Mouse (Mus musculus) adrenal gland, adult 2 months (tissue): Measurements from ENCODE around the gene Fmnl2. TPM values are rescaled to one million over a fixed set of nuclear protein-coding genes. Genes with fewer than 3 reads are reported as not detected.

Source experiments
- DNase-seq: peaks from one replicate; pipeline ENCODE4 v3.0.0; 2021
- long read RNA-seq: library from polyadenylated mRNA; stranded (forward); transcript quantifications from one replicate; pipeline ENCODE4 v2.0.0, GENCODE M21; 2021
- polyA plus RNA-seq: library from polyadenylated mRNA; depleted of rRNA; stranded (reverse); fragments of >200 nt; gene quantifications from 2 replicates; pipeline ENCODE4 v1.2.3, GENCODE M21; 2012; rRNA removed
- total RNA-seq, 2 experiments: library from RNA; stranded (reverse); gene quantifications; 2 replicates each; pipeline ENCODE4 v1.2.3; 2021

Gene Fmnl2
- total RNA-seq (10 to 100 TPM; 17.1 to 26.9 TPM), polyA plus RNA-seq (2.3 and 2.9 TPM in 2 replicates)
- long read RNA-seq = 0 reads

DNA sequence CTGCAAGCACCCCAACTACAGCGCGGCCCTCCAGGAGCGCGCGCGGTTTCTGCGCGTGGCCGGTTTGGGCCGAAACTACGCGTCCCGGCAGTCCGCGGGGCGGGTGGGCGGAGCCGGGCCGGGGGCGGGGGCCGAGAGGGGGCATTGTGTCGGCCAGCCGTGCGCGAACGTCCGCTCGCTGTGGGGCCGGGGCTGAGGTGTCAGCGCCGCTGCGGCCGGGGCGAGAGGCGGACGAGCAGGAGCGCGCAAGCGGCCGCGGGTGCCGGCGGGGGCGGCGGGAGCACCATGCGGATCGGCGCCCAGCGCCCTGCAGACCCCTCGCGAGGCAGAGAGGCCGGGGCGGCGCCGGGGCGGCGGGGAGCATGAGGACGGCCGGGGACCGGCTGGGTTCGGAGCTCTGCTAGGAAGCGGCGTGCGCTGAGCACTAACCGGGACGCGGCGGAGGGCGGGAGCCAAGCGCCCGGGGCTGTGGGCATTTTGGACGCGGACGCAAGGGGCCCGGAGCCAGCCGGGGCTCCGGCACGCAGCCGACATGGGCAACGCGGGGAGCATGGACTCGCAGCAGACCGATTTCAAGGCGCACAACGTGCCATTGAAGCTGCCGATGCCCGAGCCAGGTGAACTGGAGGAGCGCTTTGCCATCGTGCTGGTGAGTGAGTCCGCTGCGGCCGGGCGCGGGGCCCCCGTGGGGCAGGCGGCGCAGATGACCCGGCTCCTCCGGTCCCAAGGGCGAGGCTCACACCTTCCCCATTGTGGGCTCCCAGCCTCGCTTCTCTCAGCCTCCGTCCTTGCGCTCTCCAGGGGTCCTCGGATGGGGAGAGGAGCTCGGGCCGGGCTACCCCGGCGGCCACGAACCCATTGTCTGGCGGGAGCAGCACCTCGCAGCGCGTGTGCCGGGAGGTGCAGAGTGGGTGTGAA lies at the start of gene Fmnl2:
Fmnl2 (plus strand) TSS at position 250 of the 918 bp plus-strand sequence.
- DNase-seq = peak; percentile 94

DNA sequence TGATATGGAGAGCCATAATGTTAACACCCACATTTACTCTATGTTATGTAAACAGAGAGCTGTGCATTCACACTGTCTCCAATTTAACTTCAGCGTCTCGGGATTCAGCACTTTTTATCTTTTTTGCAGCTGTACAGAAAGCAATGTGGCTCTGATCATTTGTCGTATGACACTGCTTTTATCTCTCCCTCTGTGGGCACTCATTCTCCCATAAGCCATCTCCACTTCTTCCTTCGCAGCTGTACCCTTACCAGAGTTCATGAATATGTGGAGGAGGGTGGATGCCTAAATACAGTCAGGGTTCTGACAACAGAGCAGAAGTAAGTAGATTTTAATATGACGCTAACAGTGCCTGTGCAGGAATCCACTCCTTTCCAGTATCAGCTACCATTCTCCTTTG lies 47.7 kb upstream of the Fmnl2 start:
- DNase-seq = no peak

DNA sequence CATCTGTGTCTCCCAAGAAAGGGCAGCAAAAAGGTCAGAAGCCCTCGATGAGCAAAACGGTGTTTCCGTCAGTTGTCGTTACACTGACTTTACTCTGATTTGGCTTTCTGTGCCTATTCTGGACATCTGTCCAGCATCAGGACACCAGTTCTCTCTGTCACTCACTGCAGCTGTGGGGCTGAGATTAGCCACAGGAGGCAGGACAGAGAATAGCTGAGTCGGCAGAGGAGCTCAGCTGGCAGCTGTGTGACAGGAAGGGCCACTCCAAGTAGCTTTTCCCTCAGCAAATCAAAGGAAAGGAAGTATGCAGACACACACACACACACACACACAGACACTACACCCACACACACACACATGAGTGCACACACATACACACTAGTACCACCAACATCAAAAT lies 46.0 kb upstream of the Fmnl2 start:
- peak; percentile 6 for DNase-seq

DNA sequence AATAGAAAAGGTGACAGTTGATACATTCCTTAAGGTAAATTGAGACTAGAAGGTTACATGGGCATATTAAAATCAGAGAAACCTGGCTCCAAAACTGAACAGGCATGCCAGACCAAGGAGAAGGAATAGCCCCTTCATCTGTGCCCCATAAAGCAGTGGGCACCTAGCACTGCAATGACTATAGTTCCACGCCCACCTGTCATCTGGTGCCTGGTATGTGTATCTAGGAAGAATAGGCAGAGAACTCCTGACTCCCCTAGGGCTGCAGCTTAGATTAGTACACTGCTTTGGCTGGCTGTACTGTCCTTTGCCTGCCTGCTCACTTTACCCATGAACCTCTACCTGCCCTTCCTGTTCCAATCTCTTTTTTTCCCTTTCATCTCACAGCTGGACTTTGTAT lies 40.3 kb upstream of the Fmnl2 start:
- DNase-seq = no peak

DNA sequence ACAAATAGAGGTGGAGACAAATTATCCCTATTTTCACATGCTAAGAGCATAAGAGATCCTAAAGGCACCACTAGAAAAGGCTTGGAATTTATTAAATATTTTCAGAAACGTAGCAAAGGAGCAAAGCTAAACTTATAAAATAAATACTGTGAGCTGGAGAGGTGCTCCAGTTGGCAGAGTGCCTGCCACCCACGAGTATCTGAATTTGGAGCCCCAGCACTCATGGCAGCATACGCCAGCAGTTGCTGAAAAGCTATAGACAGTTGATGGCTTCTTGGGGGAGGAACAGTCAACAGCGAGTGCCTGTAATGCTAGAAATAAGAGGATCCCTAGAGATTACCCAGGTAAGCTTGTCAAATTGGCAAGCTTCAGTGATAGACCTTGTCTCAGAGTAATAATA lies 38.7 kb upstream of the Fmnl2 start:
- no peak for DNase-seq

DNA sequence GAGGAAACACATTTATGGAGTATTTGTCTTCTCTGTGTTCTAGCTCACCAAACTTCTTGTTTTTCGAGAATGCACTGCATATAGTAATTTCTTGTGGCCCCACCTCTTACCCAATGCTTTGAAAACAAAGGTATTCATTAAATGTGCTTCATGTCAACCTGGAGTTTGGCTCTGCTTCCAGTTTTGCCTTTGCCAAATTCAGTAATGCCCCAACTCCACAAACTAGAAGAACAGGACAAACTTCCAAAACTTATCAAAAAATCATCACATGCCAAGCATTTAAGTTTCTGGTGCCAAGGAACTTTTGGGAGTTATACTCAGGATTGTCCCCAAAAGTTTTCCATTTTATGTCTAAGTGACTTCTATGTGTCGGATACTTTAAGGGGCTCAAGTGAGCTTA lies 35.4 kb upstream of the Fmnl2 start:
- DNase-seq = no peak

DNA sequence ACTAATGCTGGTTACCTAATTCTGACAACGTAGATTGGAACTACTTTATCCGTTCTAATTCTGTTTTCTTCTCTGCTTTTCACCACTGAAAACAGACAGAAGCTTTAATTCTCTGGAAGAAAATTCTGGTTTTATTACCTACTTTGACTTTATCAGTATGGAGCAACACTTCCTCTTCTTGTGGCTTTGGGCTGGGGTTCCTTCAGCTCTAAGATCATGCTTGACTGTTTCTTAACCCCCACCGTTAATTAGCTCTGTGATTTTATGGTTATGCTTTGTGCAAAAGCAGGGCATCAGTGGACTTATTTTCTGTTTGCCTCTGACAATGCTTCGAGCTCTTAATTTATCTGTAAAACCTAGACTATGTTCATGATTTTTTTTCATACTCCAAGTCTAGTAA lies 29.6 kb upstream of the Fmnl2 start:
- DNase-seq = no peak

DNA sequence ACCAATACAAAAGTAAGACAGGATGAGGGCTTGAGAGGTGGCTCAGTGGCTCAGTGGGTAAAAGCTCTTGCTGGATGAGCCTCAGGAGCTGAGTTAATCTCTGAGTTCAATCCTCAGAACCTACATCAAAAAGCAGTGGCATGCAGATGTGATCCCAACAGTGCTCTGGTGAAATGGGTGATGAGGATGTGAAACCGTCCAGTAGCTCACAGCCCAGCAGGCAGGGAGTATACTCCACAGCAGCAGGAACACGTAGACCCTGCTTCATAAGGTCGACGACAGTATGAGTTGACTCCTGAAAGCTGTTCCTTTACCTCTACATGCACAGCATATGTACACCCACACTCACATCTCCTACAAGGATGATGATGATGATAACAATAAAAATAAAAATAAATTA lies 27.1 kb upstream of the Fmnl2 start:
- no peak for DNase-seq

DNA sequence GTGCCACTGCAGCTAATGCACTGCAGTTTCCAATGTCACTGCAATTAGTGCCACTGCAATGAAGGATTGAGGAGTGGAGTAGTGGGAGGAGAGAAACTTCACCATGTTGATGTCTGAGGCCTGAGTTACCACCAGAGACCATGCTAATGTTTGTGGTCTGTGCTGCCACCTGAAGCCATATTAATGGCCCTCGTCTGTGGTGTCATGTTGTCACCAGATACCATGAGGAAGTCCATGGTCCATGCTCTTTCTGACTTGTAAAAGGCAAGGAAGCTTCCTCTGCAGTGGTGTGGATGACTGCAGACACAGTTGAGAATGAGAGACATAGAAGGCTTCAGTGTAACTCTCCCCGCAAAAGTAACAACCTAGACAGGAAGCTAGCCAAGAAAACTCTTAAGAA lies 26.1 kb upstream of the Fmnl2 start:
- DNase-seq = no peak

DNA sequence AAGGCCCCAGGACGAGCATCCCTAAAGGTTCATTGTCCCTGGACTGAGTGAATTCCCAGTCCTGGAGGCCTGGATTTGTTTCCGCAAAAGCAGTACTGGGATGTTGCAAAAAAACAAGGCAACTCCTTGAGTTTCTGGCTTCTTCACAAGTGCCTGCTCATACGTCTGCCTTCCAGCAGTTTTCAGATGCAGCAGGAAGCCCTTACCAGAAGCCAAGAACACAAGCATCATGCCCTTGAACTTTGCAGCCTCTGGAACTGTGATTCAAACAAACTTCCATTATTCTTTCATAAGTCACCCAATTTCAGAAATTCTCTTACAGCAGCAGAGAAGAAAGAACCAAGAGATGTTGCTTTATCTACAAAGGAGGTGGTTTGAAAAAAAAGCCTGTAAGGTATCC lies 21.9 kb upstream of the Fmnl2 start:
- DNase-seq = peak; percentile 63

DNA sequence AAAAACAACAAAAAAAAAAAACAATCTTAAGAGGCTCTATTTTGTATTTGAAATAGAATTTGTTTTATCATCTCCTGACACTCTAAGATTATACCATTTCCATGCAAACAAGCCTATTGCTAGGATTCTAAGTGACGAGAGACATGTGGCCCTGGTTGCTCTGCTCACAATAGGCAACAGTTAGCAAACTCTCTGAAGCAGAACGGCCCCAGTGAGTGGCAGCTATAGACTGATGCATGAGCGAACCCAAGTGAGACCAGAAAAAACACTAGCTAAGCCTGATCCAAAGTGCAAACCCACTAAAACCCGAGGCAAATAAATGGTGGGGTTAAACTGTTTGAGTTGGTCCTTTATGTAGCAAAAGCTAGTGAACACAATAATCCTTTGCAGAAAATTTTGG lies 18.6 kb upstream of the Fmnl2 start:
- no peak for DNase-seq

DNA sequence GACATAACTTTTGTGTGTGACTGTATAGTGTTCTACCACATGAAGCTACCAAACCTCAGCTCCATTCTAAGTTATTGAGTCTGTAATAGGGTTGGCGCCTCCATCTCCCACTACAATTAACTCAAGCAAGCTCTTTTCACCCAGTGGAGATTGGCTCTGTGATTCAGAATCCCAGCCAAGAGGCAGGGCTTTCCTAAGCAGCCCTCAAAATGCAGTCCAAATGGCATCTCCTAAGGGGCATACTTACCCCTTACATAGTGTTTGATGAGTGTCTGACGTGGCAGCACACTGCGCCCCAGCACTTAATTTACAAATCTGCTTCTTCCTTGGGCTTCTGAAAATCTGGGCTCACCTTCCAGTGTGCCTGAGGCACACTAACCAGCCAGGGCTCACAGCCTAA lies 17.8 kb upstream of the Fmnl2 start:
- no peak for DNase-seq

DNA sequence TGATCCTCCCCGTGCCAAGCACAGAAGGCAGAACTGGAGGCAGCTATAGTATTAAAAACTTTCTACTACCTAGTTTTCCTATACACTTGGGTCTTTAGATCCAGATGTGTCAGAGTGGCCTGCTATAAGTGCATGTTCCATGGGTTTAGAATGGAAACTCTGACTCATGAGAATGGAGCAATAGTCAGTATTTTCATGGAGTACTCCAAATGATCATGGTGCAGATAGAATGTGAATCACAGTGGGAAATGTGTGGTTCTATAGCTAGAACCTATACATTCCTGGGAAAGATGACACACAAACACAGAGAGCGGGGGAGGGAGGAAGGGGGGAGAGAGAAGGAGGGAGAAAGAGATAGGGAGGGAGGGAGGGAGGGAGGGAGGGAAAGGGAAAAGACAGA lies 13.8 kb upstream of the Fmnl2 start:
- DNase-seq = no peak

DNA sequence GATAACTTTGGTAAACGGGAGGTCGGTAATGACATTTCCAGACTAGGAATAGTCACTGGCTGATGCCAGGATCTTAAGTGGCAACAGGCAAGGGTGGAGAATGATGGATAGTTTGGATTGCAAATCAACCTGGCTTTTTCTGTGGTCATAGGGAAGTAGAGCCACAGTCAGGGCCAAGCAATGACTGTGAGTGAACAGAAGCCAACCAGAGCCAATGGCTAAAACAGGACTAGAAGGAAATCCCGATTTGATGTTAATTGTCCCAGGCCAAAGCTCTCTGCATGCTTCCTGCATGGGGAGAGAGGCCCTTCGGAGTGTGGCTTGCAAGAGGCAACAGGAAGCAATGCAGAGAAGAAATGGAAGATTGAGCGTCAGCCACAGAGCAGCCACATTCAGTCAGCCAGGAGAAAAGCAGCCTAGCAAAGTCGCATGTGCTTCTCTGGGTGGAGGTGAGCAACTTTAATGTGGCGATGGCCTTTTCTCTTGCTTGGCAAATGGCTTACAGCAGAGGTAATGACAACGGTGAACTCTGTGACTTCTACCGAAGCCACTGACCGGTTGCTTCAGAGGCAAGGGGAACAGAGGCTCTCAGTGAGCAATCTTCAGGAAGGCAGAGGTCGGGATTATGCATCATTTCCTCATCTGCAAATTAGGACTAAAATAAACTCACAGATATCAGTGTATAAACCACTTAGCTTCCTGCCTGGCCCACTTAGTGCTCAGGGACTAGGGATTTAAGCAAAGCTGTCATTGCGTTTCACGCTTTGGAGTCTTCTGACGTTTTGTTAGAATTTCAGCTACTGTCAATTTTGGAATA lies 12.5 kb upstream of the Fmnl2 start:
- no peak for DNase-seq

DNA sequence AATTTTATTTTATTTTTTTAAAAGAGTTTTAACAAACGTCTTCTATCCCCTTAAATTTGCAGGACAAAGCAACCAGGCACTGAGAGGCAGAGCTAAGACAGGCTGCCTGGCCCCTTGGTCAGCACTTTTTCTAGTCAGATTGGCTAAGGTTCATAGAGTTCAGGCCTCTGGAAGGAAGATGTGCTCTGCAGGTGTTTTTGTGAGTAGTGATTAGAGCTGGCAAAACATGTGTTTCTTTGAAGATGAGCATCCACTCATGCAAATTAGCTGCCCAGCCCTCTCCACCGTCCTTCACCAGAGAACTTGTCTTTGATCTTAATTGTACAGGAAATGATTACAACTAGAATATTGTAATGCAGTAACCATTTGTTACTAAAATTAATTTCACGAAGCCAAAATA lies 11.2 kb upstream of the Fmnl2 start:
- no peak for DNase-seq

DNA sequence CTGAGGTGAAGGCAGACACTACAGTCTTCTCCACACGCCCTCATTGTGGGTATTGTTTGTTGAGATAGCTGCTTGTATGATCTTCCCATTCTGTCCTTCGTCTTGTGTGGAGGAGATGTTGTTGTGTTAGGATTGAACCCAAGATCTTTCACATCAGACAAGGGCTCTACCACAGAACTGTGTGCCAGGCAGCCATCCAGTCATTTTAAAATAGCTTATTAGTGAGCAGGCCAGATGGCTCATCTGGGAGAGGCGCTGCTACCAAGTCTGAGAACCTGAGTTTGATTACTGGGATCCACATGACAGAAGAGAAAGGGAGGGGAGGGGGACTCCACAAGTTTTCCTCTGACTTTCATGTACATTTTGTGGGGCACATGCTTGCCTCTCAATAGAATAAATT lies 8.6 kb upstream of the Fmnl2 start:
- DNase-seq = no peak

DNA sequence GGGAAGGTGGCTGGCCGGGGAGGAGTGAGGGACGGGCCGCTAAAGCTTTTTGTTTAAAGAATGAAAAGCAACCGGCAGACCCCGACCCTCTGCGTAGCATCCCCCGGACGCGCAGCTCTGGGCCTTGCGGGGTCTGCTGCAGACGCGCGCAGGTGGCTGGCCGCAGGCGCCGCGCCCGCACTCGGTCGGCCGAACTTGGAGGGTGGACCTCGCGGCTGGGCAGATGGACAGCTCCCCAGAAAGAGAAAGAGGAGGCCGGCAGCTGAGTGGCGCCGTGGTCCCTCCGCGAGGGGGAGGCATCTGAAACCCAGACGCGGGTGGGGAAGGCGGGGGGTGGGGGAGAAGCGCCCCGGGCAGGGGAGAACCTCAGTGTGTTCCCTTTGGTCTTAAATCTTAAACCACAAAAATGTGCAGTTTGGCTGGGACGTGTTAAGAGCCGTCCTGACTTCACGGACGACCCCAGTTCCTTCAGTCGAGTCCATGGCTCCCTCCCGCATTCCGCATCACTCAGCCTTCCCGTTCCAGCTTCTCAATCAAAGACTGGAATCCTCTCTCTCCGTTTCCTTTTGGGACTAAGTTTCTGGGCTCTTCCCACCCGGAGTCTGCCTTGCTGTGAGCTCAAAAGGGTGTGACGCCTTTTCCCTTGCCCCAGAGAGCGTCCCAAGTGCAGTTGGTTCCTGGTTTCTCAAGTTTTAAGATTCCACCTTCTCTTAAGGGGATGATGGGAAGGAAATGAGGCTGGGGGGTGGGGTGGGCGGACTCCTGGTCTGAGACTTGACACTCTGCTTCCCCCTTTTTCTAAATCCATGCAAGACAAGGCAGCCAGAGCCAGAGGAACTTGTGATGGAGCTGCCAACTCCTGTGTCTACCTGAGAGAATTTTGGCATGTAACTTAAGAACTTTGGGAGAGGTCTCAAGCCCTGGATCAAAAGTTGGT lies 1.1 kb downstream of the Fmnl2 start:
- DNase-seq = peak; percentile 77

DNA sequence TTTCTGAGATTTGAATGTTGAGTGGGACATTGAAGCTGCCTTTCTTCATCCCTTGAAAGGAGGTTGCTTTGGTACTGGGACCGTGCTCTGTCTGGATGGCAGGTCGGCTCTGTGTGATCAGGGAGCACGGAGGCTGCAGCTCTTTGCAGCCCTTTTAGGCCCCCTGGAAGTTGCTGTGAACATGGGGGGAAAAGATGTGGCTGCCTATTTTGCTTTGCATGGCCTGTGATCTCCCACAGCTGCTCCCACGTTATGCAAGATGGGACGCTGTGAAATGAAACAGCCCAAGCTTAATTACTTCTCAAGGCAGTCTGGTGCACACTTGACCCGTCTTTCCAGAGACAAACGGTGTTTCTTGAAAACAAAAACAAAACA lies 1.8 kb downstream of the Fmnl2 start:
- DNase-seq = no peak

DNA sequence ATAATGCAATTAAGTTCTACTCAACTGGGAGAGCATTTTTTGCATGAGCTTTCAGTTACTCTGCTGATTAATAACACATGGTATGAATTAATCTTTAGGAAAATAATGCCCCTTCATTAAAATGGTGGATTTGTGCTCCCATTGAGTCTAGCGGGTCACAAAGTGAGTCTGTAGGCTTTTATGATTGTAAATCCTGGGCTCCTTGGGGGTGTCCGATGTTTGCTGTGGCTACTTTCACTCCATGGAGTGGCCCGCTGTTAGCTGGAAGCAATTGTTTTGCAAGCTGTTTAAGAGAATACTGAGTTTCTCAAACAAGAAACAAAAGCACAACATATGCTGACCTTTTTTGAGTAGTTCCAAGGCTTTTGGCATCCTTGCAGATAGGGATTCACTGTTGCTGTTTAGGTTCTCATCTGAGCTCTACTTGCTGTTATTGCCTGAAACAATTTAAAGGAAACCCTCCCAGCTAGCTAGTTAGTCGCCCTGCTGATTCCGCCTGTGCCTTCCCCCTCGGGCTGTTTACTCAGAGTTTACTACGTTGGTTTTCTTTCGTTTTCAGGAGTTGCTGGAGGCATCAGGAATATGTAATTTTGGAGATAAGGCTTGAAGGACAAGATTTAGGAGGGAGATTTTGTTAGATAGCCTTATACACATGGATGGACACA lies 2.6 kb downstream of the Fmnl2 start:
- no peak for DNase-seq

DNA sequence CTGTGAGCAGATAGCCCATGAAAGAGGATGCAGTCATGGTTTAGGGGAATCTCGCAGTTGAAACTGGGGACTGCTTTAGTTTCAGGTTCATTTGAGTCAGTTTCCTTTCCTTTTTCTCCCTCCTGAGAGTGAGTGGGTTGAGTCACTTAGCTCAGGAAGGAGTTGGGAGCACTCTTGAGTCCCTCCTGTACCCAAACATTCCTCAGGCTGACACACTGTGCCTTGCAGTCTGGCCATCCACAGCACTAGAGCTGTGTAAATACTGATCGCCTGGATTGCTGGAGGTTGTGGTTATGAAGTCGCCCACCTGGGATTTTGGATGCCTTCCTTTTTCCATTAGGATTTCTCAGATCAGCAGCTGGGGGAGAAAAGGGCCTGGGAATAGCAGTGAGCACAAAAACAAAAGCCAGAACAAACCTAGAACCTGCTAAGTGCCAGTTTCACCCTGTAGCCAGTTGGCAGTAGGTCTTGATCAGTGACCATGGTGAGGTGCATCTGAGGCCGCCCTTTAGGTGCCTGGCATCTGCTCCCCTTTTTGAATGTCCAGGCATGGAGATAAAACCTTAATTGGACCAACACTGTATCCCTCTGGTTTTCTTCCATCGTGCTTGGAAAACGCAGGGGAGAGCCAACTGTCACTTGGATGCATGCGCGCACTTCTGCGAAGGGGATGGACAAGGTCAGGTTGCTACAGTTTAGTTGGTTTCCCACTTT lies 4.5 kb downstream of the Fmnl2 start:
- DNase-seq = no peak

DNA sequence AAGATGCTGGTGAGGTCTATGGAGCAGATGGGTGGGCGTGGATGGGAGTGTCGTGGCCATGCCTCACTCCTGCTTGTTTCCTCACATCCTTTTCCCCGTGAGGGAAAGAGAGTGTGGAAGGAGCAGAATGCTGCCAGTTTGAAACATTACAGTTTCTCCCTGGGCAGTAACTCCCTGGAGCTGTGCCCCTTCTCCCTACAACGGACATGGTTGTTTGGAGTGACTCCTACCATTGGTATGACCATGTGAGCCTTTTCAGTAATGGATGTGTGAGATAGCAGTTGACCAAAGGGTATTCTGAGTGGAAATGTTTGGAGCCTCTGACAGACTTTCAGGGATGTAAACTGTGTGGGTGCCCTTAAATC lies 5.1 kb downstream of the Fmnl2 start:
- DNase-seq = no peak
